Mouse (Mus musculus): Measurements from ENCODE around the gene Wdr44. TPM values are rescaled to one million over a fixed set of nuclear protein-coding genes. Genes with fewer than 3 reads are reported as not detected.
A peak's percentile ranks its signal among the peaks of the same experiment; 100 is the strongest.
"Not testable (repeated sequence)": the region's sequence is repeated elsewhere in the genome, so short reads cannot be mapped to it uniquely, and the experiment has no call there.

Gene Wdr44
- polyA plus RNA-seq, 1 experiment, result 3.4 TPM

- H3K4me1 ChIP-seq (ENCODE audit: control insufficient read depth, insufficient read depth, low read length), result no peaks in the 10 kb centered on the region
- WGBS, result 60% methylated on average over 19 of the region's 19 CpGs
- no peak for DNase-seq
- TF ChIP-seq POLR2A (IDR thresholded peaks at IDR 0.05; ENCODE audit: borderline replicate concordance, extremely low read depth, low read depth, low read length) (no peak), CTCF (IDR thresholded peaks at IDR 0.05; ENCODE audit: insufficient read depth, low read length) (no peak)
- peak overlapping the region; percentile 10 for H3K4me3 ChIP-seq (replicated peaks; ENCODE audit: extremely low read depth, low read depth, low read length)
These were observed 130.7 kb downstream of the Wdr44 start for GRCm38 (mm10) chrX:23823398-23824023.

- 78% methylated on average over 11 of the region's 11 CpGs for WGBS
- not testable (repeated sequence) for DNase-seq; H3K4me1 ChIP-seq (ENCODE audit: control insufficient read depth, insufficient read depth, low read length); H3K4me3 ChIP-seq (replicated peaks; ENCODE audit: extremely low read depth, low read depth, low read length)
These were observed 140.9 kb downstream of the Wdr44 start for GRCm38 (mm10) chrX:23833784-23834183.

GRCm38 (mm10) chrX:23840921-23841320 is 148.1 kb downstream of the Wdr44 start:
- 72% methylated on average over 1 of the region's 1 CpGs for WGBS
- Histone ChIP-seq H3K4me3 (replicated peaks; ENCODE audit: extremely low read depth, low read depth, low read length) (no peak overlapping the region), H3K4me1 (ENCODE audit: control insufficient read depth, insufficient read depth, low read length) (no peaks in the 10 kb centered on the region)
- DNase-seq, result no peak
- TF ChIP-seq CTCF (IDR thresholded peaks at IDR 0.05; ENCODE audit: insufficient read depth, low read length), result no peak
- no peak for TF ChIP-seq POLR2A (IDR thresholded peaks at IDR 0.05; ENCODE audit: borderline replicate concordance, extremely low read depth, low read depth, low read length)

Other genes with a start within 250 kb of the Wdr44 start
- gene Gm4907, start 189.5 kb downstream of the Wdr44 start, polyA plus RNA-seq (2012; rRNA removed), result not detected in 2 replicates